Mouse (Mus musculus): ENCODE results near the gene Fam174a.

DNA sequence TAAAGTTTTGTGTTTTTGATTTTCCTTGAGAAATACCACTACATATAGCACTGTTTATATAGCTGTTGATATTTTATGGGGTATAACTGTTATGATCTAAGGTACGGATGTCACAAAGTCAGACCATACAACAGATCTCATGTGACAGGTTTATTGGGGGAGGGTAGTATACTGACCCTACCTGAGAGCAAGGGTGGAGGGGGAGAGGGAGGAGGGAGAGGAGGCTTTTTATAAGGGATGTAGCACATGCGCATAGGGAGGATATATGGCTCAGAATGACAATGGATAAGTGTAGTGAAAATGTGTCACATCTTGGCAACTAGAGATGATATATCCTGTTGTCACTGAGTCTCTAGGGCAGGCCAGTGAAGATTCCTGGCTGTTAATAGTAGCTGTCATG, 8.8 kb downstream of the Fam174a start:
- TF ChIP-seq CTCF (IDR thresholded peaks at IDR 0.05; ENCODE audit: control insufficient read depth, insufficient read depth, insufficient replicate concordance, low read depth, low read length) (no peak), POLR2A (IDR thresholded peaks at IDR 0.05; ENCODE audit: control insufficient read depth, low read depth, low read length) (no peak)

All from testis, adult 2 months (tissue).